Mouse (Mus musculus) thymus, postnatal 10 days (tissue): ENCODE data around the gene Bhlhb9.
"Not testable (repeated sequence)": the region's sequence is repeated elsewhere in the genome, so short reads cannot be mapped to it uniquely, and the experiment has no call there.

Source experiments
- DNase-seq, 2 experiments: peaks; one replicate each; pipeline ENCODE4 v3.0.0; 2021; ENCODE audit warnings: low spot score in 2 of 2

Bhlhb9 gene

GRCm38 (mm10) chrX:135797212-135797644, at the start of gene Bhlhb9:
Gene Bhlhb9 (plus strand): TSS chrX:135797594.
- DNase-seq = peak; percentile 28 to 38

DNA sequence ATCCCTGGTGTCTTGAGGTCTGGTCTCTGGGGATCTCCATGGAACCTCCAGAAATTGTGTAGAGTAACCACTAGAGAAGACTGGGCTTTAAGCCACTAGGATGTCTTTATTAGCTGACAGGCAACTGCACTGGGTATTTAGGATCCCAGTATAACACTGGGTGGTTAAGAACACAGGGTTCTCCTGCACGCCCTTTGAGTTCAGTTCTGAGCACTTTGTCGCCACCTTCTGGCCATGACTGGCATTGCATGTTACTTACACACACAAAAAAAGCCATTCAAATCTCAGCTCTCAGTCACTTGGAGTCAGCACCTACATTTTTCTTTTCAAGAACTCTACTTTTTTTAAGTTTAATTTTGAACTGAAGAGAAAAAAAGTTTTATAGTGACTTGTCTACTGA, 44.6 kb upstream of the Bhlhb9 start:
- DNase-seq = peak; percentile 19 to 55

DNA sequence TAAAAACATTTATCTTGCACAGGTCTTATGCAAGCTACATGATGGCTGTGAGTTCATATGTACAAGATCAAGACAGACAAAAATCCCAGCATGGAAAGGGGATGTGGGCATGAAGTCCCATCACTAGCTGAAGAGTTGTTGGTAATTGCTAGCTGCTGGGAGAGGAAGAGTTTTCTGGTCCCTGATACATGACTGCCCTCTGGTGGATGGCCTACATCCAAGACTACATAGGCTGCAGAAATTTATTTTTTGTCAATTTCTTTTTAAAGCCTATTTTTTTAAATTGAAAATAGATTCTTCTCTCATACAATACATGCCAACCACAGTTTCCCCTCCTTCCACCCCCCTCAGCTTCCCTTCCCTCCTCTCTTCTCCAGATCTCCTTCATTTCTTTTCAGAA, 35.7 kb upstream of the Bhlhb9 start:
- peak in 1 of 2 experiments; percentile 3 for DNase-seq

DNA sequence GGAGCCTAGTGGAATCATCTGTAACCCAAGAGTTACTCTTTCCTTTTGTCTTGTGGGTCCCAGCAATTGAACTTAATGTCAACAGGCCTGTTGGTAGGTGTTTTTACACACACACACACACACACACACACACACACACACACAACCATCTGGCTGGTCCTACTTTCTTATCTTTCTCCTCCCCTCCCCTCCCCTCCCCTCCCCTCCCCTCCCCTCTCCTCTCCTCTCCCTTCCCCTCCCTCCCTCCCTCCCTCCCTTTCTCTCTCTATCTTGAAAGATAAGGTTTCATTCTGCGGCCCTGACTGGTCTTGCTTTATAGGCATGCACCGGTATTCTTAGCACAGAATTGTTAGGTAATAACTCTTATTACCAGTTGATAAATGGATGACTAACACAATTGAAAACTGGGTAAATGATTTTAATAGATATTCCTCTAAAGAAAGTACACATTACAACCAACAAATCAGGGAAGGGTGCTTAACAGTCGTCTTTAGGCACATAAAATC, 29.3 kb upstream of the Bhlhb9 start:
- DNase-seq = no peak

DNA sequence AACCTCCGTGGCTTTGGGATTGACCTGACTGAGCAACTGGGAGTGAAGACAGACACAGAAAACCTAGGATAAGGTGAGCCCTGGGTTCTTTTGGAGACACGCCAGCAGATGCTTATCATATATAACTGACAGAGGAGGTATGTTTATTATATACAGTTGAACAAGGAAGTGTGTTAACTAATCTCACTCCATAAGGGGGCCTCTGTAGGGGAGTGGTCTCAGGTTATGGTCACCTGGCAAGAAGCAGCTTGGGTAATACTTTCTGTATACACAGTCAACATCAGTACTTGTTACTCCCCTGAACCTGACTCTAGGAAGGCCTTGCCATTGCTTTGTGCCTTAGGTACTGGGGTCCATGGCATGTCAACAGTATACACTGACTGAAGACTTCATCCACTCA, 28.8 kb upstream of the Bhlhb9 start:
- no peak for DNase-seq

DNA sequence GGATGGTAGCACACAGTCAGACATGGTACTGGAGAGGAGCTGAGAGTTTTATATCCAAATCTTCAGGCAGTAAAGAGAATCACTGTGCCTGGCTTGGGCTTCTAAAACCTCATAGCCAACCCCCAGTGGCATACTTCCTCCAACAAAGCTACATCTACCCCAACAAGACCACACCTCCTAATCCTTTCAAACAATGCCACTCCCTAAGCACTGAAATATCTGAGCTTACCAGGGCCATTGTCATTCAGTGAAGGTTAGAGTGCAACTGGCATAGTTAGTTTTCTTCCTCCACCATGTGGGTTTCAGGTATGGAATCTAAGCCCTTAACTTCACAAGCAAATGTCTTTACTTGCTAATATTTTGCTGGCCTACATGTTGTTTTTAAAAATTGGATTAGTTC, 5.9 kb upstream of the Bhlhb9 start:
- DNase-seq = no peak

- DNase-seq = no peak
Observed at GRCm38 (mm10) chrX:135792326-135792725, 5.1 kb upstream of the Bhlhb9 start.

- DNase-seq = peak; percentile 56 to 64
Observed at GRCm38 (mm10) chrX:135795591-135796304, 1.6 kb upstream of the Bhlhb9 start.

GRCm38 (mm10) chrX:135796305-135797211, 836 bp upstream of the Bhlhb9 start:
- DNase-seq = peak; percentile 3 to 11

- no peak for DNase-seq
Observed at GRCm38 (mm10) chrX:135804149-135804548, 6.8 kb downstream of the Bhlhb9 start.

DNA sequence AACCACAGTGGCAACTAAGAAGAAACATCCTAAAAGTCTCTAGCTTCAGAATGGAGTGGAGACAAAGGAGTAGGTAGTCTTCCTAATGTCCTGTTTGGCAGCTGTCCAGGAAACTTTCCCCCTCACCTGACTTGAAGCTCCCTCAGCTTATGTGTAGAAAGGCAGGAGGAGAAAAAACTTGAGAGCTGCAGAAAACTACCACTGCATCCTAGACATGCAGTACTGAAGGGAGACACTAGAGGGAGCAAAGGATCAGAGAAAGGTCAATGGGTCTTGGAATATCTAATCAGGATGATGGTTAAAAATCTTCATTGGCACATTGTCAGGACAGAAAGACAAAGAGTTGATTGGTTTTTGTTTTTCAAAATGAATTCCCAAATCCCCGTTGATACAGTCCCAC, 8.4 kb downstream of the Bhlhb9 start:
- peak in 1 of 2 experiments; percentile 47 for DNase-seq

DNA sequence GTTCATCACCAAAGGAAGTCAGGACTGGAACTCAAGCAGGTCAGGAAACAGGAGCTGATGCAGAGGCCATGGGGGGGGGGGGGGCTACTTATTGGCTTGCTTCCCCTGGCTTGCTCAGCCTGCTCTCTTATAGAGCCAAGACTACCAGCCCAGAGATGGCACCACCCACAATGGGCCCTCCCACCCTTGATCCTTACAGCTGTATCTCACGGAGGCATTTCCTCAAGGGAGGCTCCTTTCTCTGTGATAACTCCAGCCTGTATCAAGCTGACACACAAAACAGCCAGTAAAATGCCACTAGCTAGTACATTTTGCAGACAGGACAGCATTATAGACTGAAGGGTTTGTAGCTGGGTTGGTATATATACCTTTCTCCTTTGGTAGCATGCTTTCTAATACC, 38.5 kb downstream of the Bhlhb9 start:
- DNase-seq = not testable (repeated sequence)

GRCm38 (mm10) chrX:135837896-135838295, 40.5 kb downstream of the Bhlhb9 start:
- DNase-seq = no peak

DNA sequence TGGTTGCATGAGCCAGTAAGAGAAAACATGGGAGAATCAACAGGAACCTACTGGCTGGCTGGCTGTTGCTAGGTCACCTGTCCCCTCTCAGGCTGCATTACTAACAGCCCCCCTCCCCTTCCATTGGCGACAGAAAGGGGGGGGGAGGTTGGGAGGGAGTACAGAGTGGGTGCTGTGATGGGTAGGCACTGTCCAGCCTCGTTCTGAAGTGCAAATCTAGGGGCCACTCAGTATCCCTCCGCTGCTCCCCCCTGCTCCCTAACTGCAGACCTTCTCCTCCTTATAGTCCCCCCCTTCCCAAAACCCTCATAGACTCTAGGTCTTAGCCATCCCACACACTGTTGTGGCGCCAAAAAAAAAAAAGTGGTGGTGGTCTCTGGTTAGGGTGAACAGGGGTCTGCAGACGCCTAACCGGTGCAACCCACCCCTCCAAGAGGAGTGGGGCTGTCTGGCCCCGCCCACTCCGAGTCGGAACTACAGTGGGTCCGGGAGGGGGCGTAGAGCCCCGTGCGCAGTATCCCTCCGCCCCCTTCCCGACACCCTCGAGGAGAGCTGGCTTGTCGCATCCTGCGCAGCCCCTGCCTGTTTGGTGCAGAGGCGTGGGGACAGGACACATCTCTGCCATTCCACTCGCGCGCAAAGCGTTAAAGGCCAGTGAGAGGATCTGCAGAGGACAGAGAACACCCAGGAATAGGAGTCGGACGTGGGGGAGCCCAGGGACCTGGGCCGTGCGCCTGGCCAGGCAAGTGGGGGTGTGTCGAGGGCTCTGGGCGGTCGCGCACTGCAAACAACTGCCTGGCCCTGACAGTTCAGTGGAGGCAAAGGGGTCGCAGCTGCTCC, 41.3 kb downstream of the Bhlhb9 start, which contains the start of gene Gprasp2:
TSS of gene Gprasp2 (plus strand) at position 514 of the 840 bp plus-strand sequence.
- DNase-seq = peak; percentile 28 to 48

DNA sequence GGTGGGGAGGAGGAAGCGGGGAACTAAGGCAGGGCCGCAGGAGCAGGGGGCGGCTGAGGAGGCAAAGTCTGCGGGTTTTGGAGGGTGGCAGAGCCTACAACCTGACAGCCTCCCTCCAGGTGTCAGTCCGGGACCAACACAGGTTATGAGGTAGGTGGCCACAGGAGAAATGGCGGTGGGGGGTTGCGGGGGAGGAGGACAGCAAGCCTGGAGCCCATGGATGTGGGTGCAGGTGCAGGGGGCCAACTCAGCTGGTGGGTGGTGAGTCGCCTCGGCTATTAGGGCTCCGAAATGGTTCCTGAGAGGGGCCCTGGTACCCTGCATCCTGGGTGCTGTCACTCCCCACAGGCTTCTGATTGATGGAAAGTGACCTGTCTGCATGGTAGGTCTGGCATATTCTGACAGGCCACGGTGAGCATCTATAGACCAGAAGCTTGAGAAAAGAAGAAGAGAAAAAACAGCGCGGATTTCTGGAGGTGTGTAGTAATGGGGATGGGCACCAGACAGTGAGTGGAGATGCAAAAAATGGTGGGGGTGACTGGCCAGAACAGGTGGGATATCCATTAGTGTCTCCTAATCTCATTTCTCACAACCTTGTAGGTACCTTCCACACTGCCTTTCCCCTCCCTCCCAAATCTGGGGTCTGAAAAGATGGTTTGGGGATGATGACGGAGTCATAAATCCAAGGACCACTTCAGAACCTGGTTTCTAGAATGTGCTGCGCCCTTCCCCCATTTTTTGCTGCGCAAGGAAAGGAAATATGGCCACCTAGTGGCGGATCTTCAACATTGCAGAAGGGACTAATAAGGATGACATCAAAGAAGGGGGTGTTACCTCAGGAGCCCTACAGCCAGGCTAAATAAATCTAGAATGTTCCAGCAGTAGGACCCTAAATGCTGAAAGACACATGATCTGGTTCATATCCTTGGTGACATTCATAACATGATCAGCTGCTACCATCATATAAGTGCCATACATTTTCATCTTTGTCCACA, 42.3 kb downstream of the Bhlhb9 start:
- peak; percentile 18 to 27 for DNase-seq

DNA sequence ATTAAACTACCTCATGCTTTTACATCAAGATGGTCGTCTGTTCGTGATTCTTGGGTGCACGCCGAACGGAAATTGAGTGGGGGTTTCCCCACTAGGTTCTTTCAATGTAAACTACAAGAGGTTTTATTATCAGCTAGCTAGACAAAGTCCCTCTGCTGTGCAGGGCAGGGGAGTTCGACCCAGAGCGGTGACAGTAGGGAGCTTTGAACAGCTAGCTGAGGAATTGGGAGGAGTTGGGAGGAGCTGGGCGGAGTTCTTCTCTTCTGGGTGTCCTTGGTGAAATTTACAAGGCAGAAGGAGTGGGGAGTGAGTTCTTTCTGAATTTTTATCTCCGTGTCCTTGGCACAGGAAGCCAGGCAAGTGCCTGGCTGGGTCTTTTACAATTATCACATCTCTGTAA, 69.4 kb downstream of the Bhlhb9 start:
- DNase-seq = not testable (repeated sequence)

GRCm38 (mm10) chrX:135876679-135877078, 79.3 kb downstream of the Bhlhb9 start:
- DNase-seq = no peak

GRCm38 (mm10) chrX:135879626-135880025, 82.2 kb downstream of the Bhlhb9 start:
- no peak for DNase-seq

- DNase-seq = peak; percentile 75 to 88
Observed at GRCm38 (mm10) chrX:135885411-135886233, 88.2 kb downstream of the Bhlhb9 start.
